Mouse (Mus musculus) kidney, adult 11 months (tissue): ENCODE measurements around the gene Mst1.

ENCODE experiments used
- DNase-seq: peaks from one replicate; pipeline ENCODE4 v3.0.0; 2022

The Mst1 gene

GRCm38 (mm10) chr9:108058291-108058690 is 21.9 kb upstream of the Mst1 start:
- DNase-seq, result no peak

GRCm38 (mm10) chr9:108062142-108062541 is 18.1 kb upstream of the Mst1 start:
- no peak for DNase-seq

GRCm38 (mm10) chr9:108063361-108063760 is 16.9 kb upstream of the Mst1 start:
- DNase-seq, result no peak

GRCm38 (mm10) chr9:108065491-108066011 is 14.7 kb upstream of the Mst1 start:
- no peak for DNase-seq

- no peak for DNase-seq
These were observed 13.0 kb upstream of the Mst1 start for GRCm38 (mm10) chr9:108067199-108067598.

- DNase-seq, result peak; percentile 73
These were observed 12.3 kb upstream of the Mst1 start for GRCm38 (mm10) chr9:108067900-108068299.

DNA sequence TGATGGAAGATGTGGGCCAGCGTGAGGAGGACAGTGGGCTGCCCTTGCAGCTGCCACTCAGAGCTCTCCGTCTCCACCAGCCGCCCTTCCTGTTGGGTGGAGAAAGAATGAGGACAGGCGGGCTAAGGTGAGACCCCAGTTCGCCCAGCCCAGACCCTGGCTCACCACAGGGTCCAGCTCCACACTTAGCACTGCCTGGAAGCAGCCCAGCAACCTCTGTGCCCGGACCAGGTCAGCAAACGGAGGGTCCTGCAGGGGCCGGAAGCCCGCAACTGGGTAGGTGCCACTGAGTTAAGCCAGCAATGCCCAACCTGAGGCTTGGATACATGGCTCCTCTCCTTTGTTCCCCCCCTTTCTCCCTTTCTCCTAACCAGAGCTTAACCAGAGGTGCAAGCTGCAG is 11.2 kb upstream of the Mst1 start:
- no peak for DNase-seq

DNA sequence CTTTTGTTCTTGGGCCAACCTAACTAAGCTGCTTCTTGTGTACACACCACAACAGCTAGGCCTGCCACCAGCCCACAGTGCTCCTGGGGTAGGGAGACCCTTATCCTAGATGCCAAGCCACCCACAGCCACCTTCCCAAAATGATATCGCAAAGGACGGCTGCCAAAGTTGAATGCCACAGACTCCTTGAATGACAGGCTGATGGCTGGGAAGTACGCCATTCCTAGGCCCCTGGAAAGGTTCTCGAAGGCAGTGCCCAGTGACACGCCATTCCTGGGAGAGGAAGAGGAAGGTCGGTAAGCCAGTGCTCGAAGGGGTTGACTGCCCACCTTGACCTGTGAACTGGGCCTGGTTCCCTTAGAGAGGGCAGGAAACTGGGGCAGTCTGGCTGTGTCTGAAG is 10.7 kb upstream of the Mst1 start:
- no peak for DNase-seq

DNA sequence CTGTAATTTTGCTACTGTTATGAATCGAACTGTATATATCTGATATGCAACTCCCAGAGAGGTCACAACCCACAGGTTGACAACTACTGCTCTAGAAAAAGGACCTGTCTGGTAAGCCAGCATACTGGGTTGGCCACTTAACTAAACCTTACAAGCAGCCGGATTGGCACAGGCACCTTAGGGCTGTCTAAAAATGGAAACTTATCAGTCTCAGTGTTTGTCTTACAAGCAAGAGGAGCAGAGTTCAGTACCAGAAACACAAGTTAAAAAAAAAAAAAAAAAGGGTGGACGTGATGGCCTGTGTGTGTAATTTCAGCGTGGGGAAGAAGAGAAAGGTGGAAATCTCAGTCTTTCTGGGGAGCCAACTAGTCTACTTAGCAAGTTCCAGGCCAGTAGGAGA is 8.4 kb upstream of the Mst1 start:
- no peak for DNase-seq

DNA sequence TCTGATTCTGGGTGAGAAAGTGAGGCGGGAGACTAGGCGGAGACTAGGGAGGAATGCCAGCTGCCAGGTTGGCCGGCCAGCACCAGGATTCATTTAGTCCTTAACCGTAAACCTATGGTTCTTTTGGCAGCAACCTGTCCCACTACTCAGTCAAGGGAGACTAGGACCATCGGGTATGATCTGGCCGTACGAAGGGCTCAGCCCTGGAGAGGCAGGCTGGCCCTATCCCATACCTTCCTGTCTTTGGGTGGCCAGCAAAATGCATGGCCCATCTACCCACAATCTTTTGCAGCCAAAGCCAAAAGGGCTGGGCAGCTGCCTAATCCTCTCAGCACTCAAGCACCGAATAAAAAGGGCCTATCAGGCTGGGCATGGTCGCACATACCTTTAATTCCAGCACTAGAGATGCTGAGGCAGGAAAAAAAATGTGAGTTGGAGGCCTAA is 7.7 kb upstream of the Mst1 start:
- no peak for DNase-seq

- peak; percentile 25 for DNase-seq
These were observed 6.9 kb upstream of the Mst1 start for GRCm38 (mm10) chr9:108073141-108073930.

- DNase-seq, result peak; percentile 19
These were observed 2.3 kb downstream of the Mst1 start for GRCm38 (mm10) chr9:108082549-108082948.

DNA sequence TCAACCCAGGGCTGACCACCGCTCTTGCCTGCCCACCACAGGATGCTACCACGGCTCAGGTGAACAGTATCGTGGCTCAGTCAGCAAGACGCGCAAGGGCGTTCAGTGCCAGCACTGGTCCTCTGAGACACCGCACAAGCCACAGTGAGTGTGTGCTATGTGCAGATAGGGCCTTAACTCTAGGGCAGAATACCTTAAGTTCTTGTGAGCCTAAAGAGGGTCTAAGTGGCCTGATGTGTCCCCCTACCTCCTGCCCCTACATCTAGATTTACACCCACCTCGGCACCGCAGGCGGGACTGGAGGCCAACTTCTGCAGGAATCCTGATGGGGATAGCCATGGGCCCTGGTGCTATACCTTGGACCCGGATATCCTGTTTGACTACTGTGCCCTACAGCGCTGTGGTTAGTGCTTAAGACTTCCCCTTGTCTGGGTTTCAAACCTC is 2.8 kb downstream of the Mst1 start, which contains the start of gene Rnf123:
TSS of gene Rnf123 (minus strand) at position 359 of the 444 bp plus-strand sequence.
- DNase-seq, result no peak

GRCm38 (mm10) chr9:108083561-108083960 is 3.3 kb downstream of the Mst1 start:
- no peak for DNase-seq

DNA sequence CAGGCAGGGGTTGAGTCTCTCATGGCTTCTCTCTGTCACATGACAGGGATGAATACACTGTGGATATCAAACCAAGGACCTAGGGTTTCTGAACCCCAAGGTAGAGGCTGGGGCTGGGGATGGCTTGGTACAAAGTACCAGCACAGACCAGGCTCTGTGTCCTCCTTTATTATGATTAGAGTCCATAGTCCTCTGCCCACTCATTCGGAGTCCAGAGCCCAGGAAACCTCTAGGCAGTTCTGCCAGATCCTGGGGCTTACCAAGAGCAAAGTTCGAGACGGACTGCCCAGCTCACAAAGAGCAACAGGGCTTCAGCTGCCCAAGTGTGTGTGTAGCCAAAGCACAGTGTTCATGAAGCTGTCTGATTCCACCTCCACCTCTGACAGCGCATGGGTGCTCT is 5.0 kb downstream of the Mst1 start:
- DNase-seq, result peak; percentile 74

DNA sequence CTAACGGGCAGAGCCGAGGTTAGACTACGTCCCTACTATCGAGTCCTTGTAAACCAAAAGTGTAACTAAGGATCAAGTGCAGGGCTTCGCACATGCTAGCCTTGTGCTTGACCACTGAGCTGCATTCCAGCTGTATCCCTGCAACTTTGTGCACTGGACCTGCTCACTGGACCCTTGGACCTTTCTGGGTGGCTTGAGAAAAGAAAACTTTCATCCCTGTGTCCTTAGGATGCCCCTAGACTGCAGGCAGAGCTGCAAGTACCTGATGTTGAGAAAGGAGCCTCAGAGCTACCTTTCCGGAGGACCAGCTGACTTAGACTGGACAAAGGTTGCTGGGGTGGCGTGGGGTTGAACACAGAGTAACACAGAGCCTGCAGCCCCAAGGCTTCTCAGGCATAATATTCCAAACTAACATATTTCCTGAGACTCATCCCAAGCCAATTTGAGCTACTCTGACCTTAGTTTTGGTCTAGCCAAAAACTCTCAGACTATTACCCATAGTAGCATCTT is 10.4 kb downstream of the Mst1 start:
- DNase-seq, result peak; percentile 88

DNA sequence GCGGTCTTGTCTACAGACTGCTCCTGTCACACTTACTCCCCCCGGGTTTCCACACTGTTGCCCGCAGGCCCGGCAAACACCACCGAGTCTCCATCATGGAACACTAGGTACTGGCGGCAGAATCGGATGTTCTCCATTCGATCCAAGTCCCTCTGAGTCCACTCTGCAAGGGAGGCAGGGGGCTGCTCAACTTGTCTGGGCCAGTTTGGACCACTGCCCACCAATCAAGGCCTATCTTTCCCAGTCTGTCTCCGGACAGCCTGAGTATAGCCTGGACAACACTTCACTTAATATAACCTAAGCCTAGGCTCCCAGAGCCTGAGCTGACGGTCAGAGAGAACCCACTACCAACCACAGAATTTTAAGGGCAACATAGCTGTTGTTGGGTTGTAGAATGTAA is 13.3 kb downstream of the Mst1 start:
- no peak for DNase-seq

- DNase-seq, result peak; percentile 97
These were observed 14.1 kb downstream of the Mst1 start, which contains the start of gene Apeh for GRCm38 (mm10) chr9:108094184-108094941. Gene Apeh (minus strand): TSS chr9:108094606.

GRCm38 (mm10) chr9:108094998-108095411 is 14.8 kb downstream of the Mst1 start:
- peak; percentile 61 for DNase-seq

DNA sequence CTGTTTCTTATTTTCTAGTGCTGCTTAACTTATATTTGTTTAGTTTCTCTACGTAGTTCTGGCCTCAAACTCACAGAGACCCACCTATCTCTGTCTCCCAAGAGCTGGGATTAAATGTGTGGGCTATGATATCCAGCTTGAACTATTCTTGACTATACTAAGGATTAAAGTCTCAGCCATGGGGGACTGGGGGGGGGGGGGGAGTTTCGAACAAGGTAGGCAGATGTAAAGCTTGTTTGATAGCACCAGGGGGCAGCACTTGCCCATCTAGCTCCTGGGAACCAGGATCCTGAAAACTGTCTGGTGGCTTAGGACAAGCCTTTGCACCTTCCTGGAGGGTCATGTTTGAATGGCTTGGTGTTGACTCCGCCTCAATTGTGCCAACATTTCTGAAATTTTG is 15.3 kb downstream of the Mst1 start:
- peak; percentile 57 for DNase-seq

DNA sequence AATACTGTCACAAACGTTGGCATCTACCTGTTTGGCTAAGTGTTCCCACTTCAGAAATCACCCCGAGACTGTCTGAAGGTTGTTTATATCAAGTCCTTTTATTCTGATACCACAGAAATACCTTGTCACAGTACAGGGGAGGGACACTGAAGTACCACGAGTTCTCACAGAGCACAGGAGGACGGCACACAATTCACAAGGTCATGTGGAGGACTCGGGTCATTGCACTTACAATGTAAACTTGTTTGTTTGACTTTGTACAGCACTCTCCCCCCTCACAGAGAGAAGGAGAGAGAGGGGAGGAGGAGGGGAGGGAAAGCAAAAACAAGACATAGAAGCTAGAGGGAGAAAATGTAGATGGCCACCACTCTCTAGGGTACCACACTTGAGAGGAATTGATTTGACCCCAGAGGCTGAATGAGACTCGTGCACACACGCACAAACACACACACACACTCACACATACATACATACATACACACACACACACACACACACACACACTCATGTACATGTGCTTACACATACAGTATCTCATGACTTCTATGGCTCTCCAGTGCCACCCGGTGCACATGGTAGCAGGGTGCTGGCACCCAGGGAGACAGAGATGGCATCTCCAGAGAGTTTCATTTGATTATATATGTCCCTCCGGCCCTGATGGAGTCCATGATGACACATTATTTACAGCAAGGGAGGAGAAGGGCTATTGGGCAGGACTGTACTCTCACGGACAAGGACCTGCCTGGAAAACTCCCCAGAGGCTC is 15.9 kb downstream of the Mst1 start:
- DNase-seq, result no peak

DNA sequence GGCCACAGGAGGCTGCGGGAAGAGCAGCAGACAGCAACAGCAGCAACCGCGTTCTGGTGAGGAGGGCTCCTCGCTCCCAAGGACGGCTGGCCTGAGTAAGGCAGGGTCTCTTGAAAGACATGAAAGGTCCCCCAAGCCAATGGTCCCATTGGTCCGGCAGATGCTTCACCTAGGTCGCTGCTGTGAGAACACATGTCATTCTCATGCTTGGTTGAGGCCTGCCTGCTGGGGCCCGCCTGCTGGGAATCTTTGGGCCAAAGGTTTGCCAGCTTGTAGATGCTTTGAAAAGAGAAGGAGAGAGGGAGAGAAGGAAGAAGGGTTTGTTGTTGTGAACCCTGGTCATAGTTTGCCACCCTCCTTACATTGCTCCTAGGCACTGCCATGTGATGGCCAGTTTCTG is 19.4 kb downstream of the Mst1 start:
- no peak for DNase-seq
